Mouse (Mus musculus): ENCODE measurements around the gene Plekhg4. TPM values are rescaled to one million over a fixed set of nuclear protein-coding genes. Genes with fewer than 3 reads are reported as not detected.

Plekhg4 gene
- polyA plus RNA-seq, 1 experiment from 2014 or later, result 0.55 TPM

DNA sequence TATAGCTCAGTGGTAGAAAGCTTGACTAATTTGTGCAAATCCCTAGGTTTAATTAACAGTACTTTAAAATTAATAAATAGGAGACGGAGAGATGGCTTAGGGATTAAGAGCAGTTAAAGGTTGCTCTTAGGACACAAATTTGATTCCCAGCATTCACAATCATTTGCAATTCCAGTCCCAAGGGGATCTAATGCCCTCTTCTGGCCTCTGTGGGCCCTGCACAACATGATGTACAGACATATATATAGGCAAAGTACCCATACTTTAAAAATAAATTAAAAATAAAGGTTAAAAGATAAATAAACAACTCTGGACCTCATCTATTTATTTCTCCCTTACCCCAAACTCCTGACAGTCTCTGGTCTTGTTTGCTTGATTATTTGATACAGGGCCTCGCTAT, 45.9 kb downstream of the Plekhg4 start:
- ATAC-seq (ENCODE audit: insufficient number of reproducible peaks, low FRiP score, low TSS enrichment, low read depth), result no peak
- WGBS, result 75% methylated on average over 2 of the region's 2 CpGs

DNA sequence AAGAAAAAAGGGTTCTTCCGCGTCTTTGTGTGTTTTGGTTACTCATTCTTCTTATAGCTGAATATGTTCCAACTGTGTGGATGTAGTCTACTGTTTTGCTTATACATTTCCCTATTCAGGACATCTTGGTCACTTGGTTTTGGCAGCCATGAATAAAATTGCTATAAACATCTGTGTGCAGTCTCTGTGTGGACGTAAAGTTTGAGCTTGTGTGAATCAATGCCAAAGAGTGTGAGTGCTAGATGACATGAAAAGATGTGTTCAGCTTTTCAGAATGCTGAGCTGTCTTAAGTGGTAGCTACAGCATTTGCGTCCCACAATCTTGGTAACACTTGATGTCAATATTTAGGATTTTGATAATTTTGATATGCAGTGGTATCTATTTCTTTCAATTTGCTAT, 46.7 kb downstream of the Plekhg4 start:
- H3K27me3 ChIP-seq, result peaks cover 9% of the 10 kb centered on the region; the same call in 1 of the 2 replicates
- no peaks in the 10 kb centered on the region for H3K9me3 ChIP-seq
- WGBS, result 79% methylated on average over 4 of the region's 4 CpGs
- no peak overlapping the region for H3K4me3 ChIP-seq
- H3K27ac ChIP-seq, result no peak overlapping the region
- no peak overlapping the region for H3K4me2 ChIP-seq
- ATAC-seq (ENCODE audit: insufficient number of reproducible peaks, low FRiP score, low TSS enrichment, low read depth), result no peak
- no peaks in the 10 kb centered on the region for H3K36me3 ChIP-seq
- H3K4me1 ChIP-seq, result no peaks in the 10 kb centered on the region
- H3K9ac ChIP-seq, result no peak overlapping the region

More for the DNA sequence above, 45.9 kb downstream of the Plekhg4 start:
- Histone ChIP-seq H3K36me3 (no peaks in the 10 kb centered on the region), H3K4me3 (no peak overlapping the region), H3K9ac (no peak overlapping the region), H3K9me3 (no peaks in the 10 kb centered on the region), H3K4me1 (no peaks in the 10 kb centered on the region), H3K4me2 (no peak overlapping the region), H3K27me3 (peaks cover 17% of the 10 kb centered on the region), H3K27ac (no peak overlapping the region)

- Histone ChIP-seq H3K27ac (no peak overlapping the region), H3K4me3 (no peak overlapping the region), H3K4me1 (no peaks in the 10 kb centered on the region), H3K4me2 (no peak overlapping the region), H3K9ac (no peak overlapping the region), H3K36me3 (no peaks in the 10 kb centered on the region), H3K9me3 (no peaks in the 10 kb centered on the region), H3K27me3 (no peaks in the 10 kb centered on the region)
- ATAC-seq (ENCODE audit: insufficient number of reproducible peaks, low FRiP score, low TSS enrichment, low read depth), result no peak
- WGBS, result 64% methylated on average over 1 of the region's 1 CpGs
Measured at GRCm38 (mm10) chr8:105422006-105422405, 48.9 kb downstream of the Plekhg4 start.

GRCm38 (mm10) chr8:105426878-105427277, 53.8 kb downstream of the Plekhg4 start:
- 66% methylated on average over 6 of the region's 6 CpGs for WGBS
- H3K36me3 ChIP-seq, result no peaks in the 10 kb centered on the region
- no peak overlapping the region for H3K4me2 ChIP-seq
- no peak for ATAC-seq (ENCODE audit: insufficient number of reproducible peaks, low FRiP score, low TSS enrichment, low read depth)
- no peaks in the 10 kb centered on the region for H3K27me3 ChIP-seq
- no peaks in the 10 kb centered on the region for H3K9me3 ChIP-seq
- no peak overlapping the region for H3K9ac ChIP-seq
- no peak overlapping the region for H3K27ac ChIP-seq
- H3K4me1 ChIP-seq, result no peaks in the 10 kb centered on the region
- no peak overlapping the region for H3K4me3 ChIP-seq

DNA sequence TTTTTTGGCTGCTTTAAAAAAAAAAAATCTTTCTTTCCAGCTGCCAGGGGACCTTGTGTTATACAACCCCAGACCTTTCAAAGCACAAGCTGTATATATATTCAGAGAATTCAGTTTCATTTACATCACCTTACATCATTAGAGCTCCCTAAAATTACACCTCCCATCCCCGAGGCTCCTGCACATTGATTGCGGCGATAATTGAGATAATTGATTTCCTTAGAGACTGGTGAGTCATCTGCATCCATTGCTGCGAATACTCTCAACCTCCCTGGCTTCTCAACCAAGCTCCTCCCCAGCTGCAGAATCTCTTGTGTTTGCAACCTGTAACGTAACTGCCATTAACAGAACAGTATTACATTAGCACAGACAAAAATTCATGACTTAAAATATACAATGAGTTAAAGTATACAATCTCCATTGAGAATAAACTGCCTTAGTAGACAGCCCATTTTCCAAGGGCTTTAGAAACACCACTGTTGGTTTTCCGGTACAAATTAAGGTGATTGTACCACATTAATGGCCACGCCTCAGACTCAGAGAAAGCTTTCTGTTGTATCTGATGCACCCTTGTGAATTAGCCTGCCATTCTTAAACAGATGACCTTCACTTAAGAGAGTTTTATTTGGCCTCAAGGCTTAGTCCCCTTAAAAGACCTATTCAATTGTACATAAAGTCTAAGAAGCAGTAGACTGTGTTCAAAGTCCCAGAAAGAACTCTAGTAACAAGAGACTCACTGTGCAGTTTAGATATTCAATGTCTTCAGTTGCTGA, 58.9 kb downstream of the Plekhg4 start:
- no peak overlapping the region for H3K9ac ChIP-seq
- H3K27ac ChIP-seq, result no peak overlapping the region
- H3K36me3 ChIP-seq, result no peaks in the 10 kb centered on the region
- 0 out of 2 replicates have a peak, but pooled peaks cover 4% of the 10 kb centered on the region for H3K4me1 ChIP-seq
- WGBS, result 61% methylated on average over 7 of the region's 7 CpGs
- no peaks in the 10 kb centered on the region for H3K27me3 ChIP-seq
- no peak overlapping the region for H3K4me2 ChIP-seq
- H3K4me3 ChIP-seq, result no peak overlapping the region
- no peaks in the 10 kb centered on the region for H3K9me3 ChIP-seq
- ATAC-seq (ENCODE audit: insufficient number of reproducible peaks, low FRiP score, low TSS enrichment, low read depth), result no peak

Other genes starting within 250 kb of the Plekhg4 start
- not detected in 2 replicates for gene Ces4a, start 241.5 kb upstream of the Plekhg4 start, polyA plus RNA-seq (2015; fragmentation: Nextera tagmentation; extraction: Ambion mirVana)
- gene Cbfb, start 202.6 kb upstream of the Plekhg4 start, polyA plus RNA-seq (2015; fragmentation: Nextera tagmentation; extraction: Ambion mirVana), result 77.3 and 89.0 TPM in 2 replicates
- 25.6 and 28.7 TPM in 2 replicates for gene D230025D16Rik, start 148.1 kb upstream of the Plekhg4 start, polyA plus RNA-seq (2015; fragmentation: Nextera tagmentation; extraction: Ambion mirVana)
- gene B3gnt9, start 118.1 kb upstream of the Plekhg4 start, polyA plus RNA-seq (2015; fragmentation: Nextera tagmentation; extraction: Ambion mirVana), result 50.7 and 50.8 TPM in 2 replicates
- gene Tradd, start 108.7 kb upstream of the Plekhg4 start, polyA plus RNA-seq (2015; fragmentation: Nextera tagmentation; extraction: Ambion mirVana), result 30.8 and 38.0 TPM in 2 replicates
- 4.6 and 4.9 TPM in 2 replicates for gene Fbxl8, start 108.6 kb upstream of the Plekhg4 start, polyA plus RNA-seq (2015; fragmentation: Nextera tagmentation; extraction: Ambion mirVana)
- gene Hsf4, start 103.5 kb upstream of the Plekhg4 start, polyA plus RNA-seq (2015; fragmentation: Nextera tagmentation; extraction: Ambion mirVana), result 0.33 and 0.41 TPM in 2 replicates
- 3.1 and 5.3 TPM in 2 replicates for gene Nol3, start 97.1 kb upstream of the Plekhg4 start, polyA plus RNA-seq (2015; fragmentation: Nextera tagmentation; extraction: Ambion mirVana)
- gene 4931428F04Rik, start 83.4 kb upstream of the Plekhg4 start, polyA plus RNA-seq (2015; fragmentation: Nextera tagmentation; extraction: Ambion mirVana), result 11.0 and 11.1 TPM in 2 replicates
- gene Exoc3l, start 77.2 kb upstream of the Plekhg4 start, polyA plus RNA-seq (2015; fragmentation: Nextera tagmentation; extraction: Ambion mirVana), result 9.0 and 10.6 TPM in 2 replicates
- gene E2f4, start 75.6 kb upstream of the Plekhg4 start, polyA plus RNA-seq (2015; fragmentation: Nextera tagmentation; extraction: Ambion mirVana), result 63.7 and 65.5 TPM in 2 replicates
- gene Elmo3, start 67.7 kb upstream of the Plekhg4 start, polyA plus RNA-seq (2015; fragmentation: Nextera tagmentation; extraction: Ambion mirVana), result 8.9 TPM in 2 replicates
- gene Lrrc29, start 47.0 kb upstream of the Plekhg4 start, polyA plus RNA-seq (2015; fragmentation: Nextera tagmentation; extraction: Ambion mirVana), result 1.7 and 1.9 TPM in 2 replicates
- 120 and 129 TPM in 2 replicates for gene Tmem208, start 46.9 kb upstream of the Plekhg4 start, polyA plus RNA-seq (2015; fragmentation: Nextera tagmentation; extraction: Ambion mirVana)
- 1.6 and 1.8 TPM in 2 replicates for gene Fhod1, start 25.3 kb upstream of the Plekhg4 start, polyA plus RNA-seq (2015; fragmentation: Nextera tagmentation; extraction: Ambion mirVana)
- gene Slc9a5, start 24.4 kb upstream of the Plekhg4 start, polyA plus RNA-seq (2015; fragmentation: Nextera tagmentation; extraction: Ambion mirVana), result 2.7 and 2.9 TPM in 2 replicates
- gene Kctd19, start 40.2 kb downstream of the Plekhg4 start, polyA plus RNA-seq (2015; fragmentation: Nextera tagmentation; extraction: Ambion mirVana), result not detected in 2 replicates
- gene Lrrc36, start 40.3 kb downstream of the Plekhg4 start, polyA plus RNA-seq (2015; fragmentation: Nextera tagmentation; extraction: Ambion mirVana), result 0.37 and 0.53 TPM in 2 replicates
- gene Tppp3, start 98.3 kb downstream of the Plekhg4 start, polyA plus RNA-seq (2015; fragmentation: Nextera tagmentation; extraction: Ambion mirVana), result 160 and 305 TPM in 2 replicates
- 40.0 and 42.2 TPM in 2 replicates for gene Zdhhc1, start 123.6 kb downstream of the Plekhg4 start, polyA plus RNA-seq (2015; fragmentation: Nextera tagmentation; extraction: Ambion mirVana)
- 1.2 and 1.9 TPM in 2 replicates for gene Hsd11b2, start 145.5 kb downstream of the Plekhg4 start, polyA plus RNA-seq (2015; fragmentation: Nextera tagmentation; extraction: Ambion mirVana)
- gene Atp6v0d1, start 192.8 kb downstream of the Plekhg4 start, polyA plus RNA-seq (2015; fragmentation: Nextera tagmentation; extraction: Ambion mirVana), result 97.4 and 103 TPM in 2 replicates
- 20.9 and 24.6 TPM in 2 replicates for gene Ripor1, start 232.0 kb downstream of the Plekhg4 start, polyA plus RNA-seq (2015; fragmentation: Nextera tagmentation; extraction: Ambion mirVana)

Data from limb, embryonic 15.5 days (tissue).